Mouse (Mus musculus) embryonic facial prominence, embryonic 13.5 days (tissue): ENCODE data around the gene Cyp8b1. TPM values are rescaled to one million over a fixed set of nuclear protein-coding genes. Genes with fewer than 3 reads are reported as not detected.
A peak's percentile ranks its signal among the peaks of the same experiment; 100 is the strongest.

ENCODE experiments used
- ATAC-seq: fragments of 200-750 bp; cut with Nextera tagmentation; 2 replicates; pipeline ENCODE4 v1.8.0; 2017; ENCODE audit warnings: low read depth; ENCODE audit not compliant: insufficient number of reproducible peaks, insufficient read depth, low FRiP score, low TSS enrichment
- H3K27ac ChIP-seq: fragments of 300-500 bp; sonication (generic); 2 replicates; pipeline ENCODE4 v1.5.1; 2015; ENCODE audit warnings: moderate library complexity, mild to moderate bottlenecking, inconsistent platforms
- H3K27me3 ChIP-seq: fragments of 300-500 bp; sonication (generic); 2 replicates; pipeline ENCODE4 v1.6.1; 2015; ENCODE audit warnings: mild to moderate bottlenecking, inconsistent platforms
- H3K36me3 ChIP-seq: fragments of 300-500 bp; sonication (generic); 2 replicates; pipeline ENCODE4 v1.6.1; 2015; ENCODE audit warnings: mild to moderate bottlenecking, inconsistent platforms
- H3K4me1 ChIP-seq: fragments of 300-500 bp; sonication (generic); 2 replicates; pipeline ENCODE4 v1.6.1; 2015; ENCODE audit warnings: inconsistent platforms
- H3K4me2 ChIP-seq: fragments of 300-500 bp; sonication (generic); 2 replicates; pipeline ENCODE4 v1.6.1; 2015; ENCODE audit warnings: moderate library complexity, mild to moderate bottlenecking, inconsistent platforms
- H3K4me3 ChIP-seq: fragments of 300-500 bp; sonication (generic); 2 replicates; pipeline ENCODE4 v1.5.1; 2015; ENCODE audit warnings: mild to moderate bottlenecking, inconsistent platforms
- H3K9ac ChIP-seq: fragments of 300-500 bp; sonication (generic); 2 replicates; pipeline ENCODE4 v1.6.1; 2015; ENCODE audit warnings: mild to moderate bottlenecking, inconsistent platforms
- H3K9me3 ChIP-seq: fragments of 300-500 bp; sonication (generic); 2 replicates; pipeline ENCODE4 v1.6.1; 2016; ENCODE audit warnings: inconsistent platforms
- WGBS: fragments of 180-500 bp; shearing (Covaris S2); methylation state at CpG from one replicate; pipeline ENCODE4 v1.1.7; 2015; ENCODE audit warnings: mixed read lengths; 5-methylcytosine and 5-hydroxymethylcytosine counted together
- polyA plus RNA-seq: library from polyadenylated mRNA; unstranded; fragments of >200 nt; fragmentation: Nextera tagmentation; extraction: Ambion mirVana; gene quantifications from 2 replicates; pipeline ENCODE4 v1.2.1, GENCODE M21; 2015

Cyp8b1 gene
- polyA plus RNA-seq, 1 experiment from 2014 or later = not detected

- H3K4me1 ChIP-seq = no peaks in the 10 kb centered on the region
- H3K9me3 ChIP-seq = no peaks in the 10 kb centered on the region
- no peak for ATAC-seq
- no peaks in the 10 kb centered on the region for H3K36me3 ChIP-seq
- H3K4me3 ChIP-seq = no peak overlapping the region
- H3K9ac ChIP-seq = no peak overlapping the region
- WGBS = 77% methylated on average over 5 of the region's 5 CpGs
- no peak overlapping the region for H3K4me2 ChIP-seq
- no peak overlapping the region; the same call in 1 of the 2 replicates for H3K27ac ChIP-seq
- no peaks in the 10 kb centered on the region for H3K27me3 ChIP-seq
Measured at GRCm38 (mm10) chr9:121900282-121900855, 15.7 kb downstream of the Cyp8b1 start.

- H3K4me1 ChIP-seq = no peaks in the 10 kb centered on the region
- no peaks in the 10 kb centered on the region for H3K27me3 ChIP-seq
- H3K4me3 ChIP-seq = no peak overlapping the region
- no peak overlapping the region for H3K9ac ChIP-seq
- no peak overlapping the region for H3K4me2 ChIP-seq
- ATAC-seq = no peak
- 73% methylated on average over 6 of the region's 6 CpGs for WGBS
- no peak overlapping the region for H3K27ac ChIP-seq
- no peaks in the 10 kb centered on the region for H3K9me3 ChIP-seq
- H3K36me3 ChIP-seq = no peaks in the 10 kb centered on the region
Measured at GRCm38 (mm10) chr9:121899306-121899705, 16.8 kb downstream of the Cyp8b1 start.

- Histone ChIP-seq H3K4me2 (no peak within 1 kb of the TSS), H3K9me3 (no peaks in the 10 kb centered on the region), H3K9ac (no peak within 1 kb of the TSS), H3K36me3 (no peaks in the 10 kb centered on the region), H3K4me3 (no peak within 1 kb of the TSS), H3K27me3 (no peaks in the 10 kb centered on the region), H3K4me1 (no peaks in the 10 kb centered on the region), H3K27ac (no peak within 1 kb of the TSS)
- ATAC-seq = no peak
- 74% methylated on average over 9 of the region's 9 CpGs for WGBS
Measured at GRCm38 (mm10) chr9:121898245-121898644, 17.9 kb downstream of the Cyp8b1 start, which contains the start of gene Ackr2. Ackr2 (plus strand) TSS chr9:121898355.

GRCm38 (mm10) chr9:121896820-121897219 is 19.3 kb downstream of the Cyp8b1 start:
- ATAC-seq = no peak
- Histone ChIP-seq H3K27me3 (no peaks in the 10 kb centered on the region), H3K27ac (no peak overlapping the region), H3K9ac (no peak overlapping the region), H3K4me2 (no peak overlapping the region), H3K4me3 (no peak overlapping the region), H3K9me3 (no peaks in the 10 kb centered on the region), H3K4me1 (no peaks in the 10 kb centered on the region), H3K36me3 (no peaks in the 10 kb centered on the region)
- 70% methylated on average over 4 of the region's 4 CpGs for WGBS

- 73% methylated on average over 7 of the region's 7 CpGs for whole genome bisulfite sequencing
- Histone ChIP-seq H3K4me3 (no peak overlapping the region), H3K4me1 (peaks cover 7% of the 10 kb centered on the region), H3K36me3 (no peaks in the 10 kb centered on the region), H3K9me3 (no peaks in the 10 kb centered on the region), H3K27ac (no peak overlapping the region), H3K27me3 (no peaks in the 10 kb centered on the region), H3K4me2 (no peak overlapping the region), H3K9ac (no peak overlapping the region)
- no peak for ATAC-seq
Measured at GRCm38 (mm10) chr9:121895392-121895993, 20.6 kb downstream of the Cyp8b1 start.

- no peak for ATAC-seq
- H3K27ac ChIP-seq = no peak overlapping the region
- no peak overlapping the region for H3K4me3 ChIP-seq
- WGBS = 71% methylated on average over 7 of the region's 7 CpGs
- H3K36me3 ChIP-seq = no peaks in the 10 kb centered on the region
- H3K4me1 ChIP-seq = peaks cover 8% of the 10 kb centered on the region
- no peaks in the 10 kb centered on the region for H3K9me3 ChIP-seq
- H3K27me3 ChIP-seq = no peaks in the 10 kb centered on the region
- H3K9ac ChIP-seq = no peak overlapping the region
- H3K4me2 ChIP-seq = no peak overlapping the region
Measured at GRCm38 (mm10) chr9:121894447-121894846, 21.7 kb downstream of the Cyp8b1 start.

- ATAC-seq = no peak
- Histone ChIP-seq H3K4me3 (no peak overlapping the region), H3K4me1 (peaks cover 8% of the 10 kb centered on the region), H3K9ac (no peak overlapping the region), H3K9me3 (no peaks in the 10 kb centered on the region), H3K4me2 (no peak overlapping the region), H3K27me3 (no peaks in the 10 kb centered on the region), H3K27ac (no peak overlapping the region), H3K36me3 (no peaks in the 10 kb centered on the region)
- WGBS = 88% methylated on average over 12 of the region's 12 CpGs
Measured at GRCm38 (mm10) chr9:121892057-121892687, 23.9 kb downstream of the Cyp8b1 start.

GRCm38 (mm10) chr9:121891301-121891700 is 24.8 kb downstream of the Cyp8b1 start:
- peaks cover 8% of the 10 kb centered on the region for H3K4me1 ChIP-seq
- no peaks in the 10 kb centered on the region for H3K36me3 ChIP-seq
- no peak for ATAC-seq
- H3K4me3 ChIP-seq = no peak overlapping the region
- H3K9ac ChIP-seq = no peak overlapping the region
- H3K9me3 ChIP-seq = no peaks in the 10 kb centered on the region
- no peak overlapping the region for H3K4me2 ChIP-seq
- H3K27ac ChIP-seq = no peak overlapping the region
- 86% methylated on average over 9 of the region's 9 CpGs for WGBS
- no peaks in the 10 kb centered on the region for H3K27me3 ChIP-seq

GRCm38 (mm10) chr9:121890441-121890941 is 25.6 kb downstream of the Cyp8b1 start:
- Histone ChIP-seq H3K9ac (no peak overlapping the region; the same call in 1 of the 2 replicates), H3K9me3 (no peaks in the 10 kb centered on the region), H3K36me3 (no peaks in the 10 kb centered on the region), H3K4me2 (peak overlapping the region; percentile 41), H3K4me1 (peaks cover 8% of the 10 kb centered on the region), H3K27ac (no peak overlapping the region), H3K27me3 (no peaks in the 10 kb centered on the region), H3K4me3 (no peak overlapping the region)
- no peak for ATAC-seq
- 30% methylated on average over 18 of the region's 18 CpGs for WGBS

- 68% methylated on average over 4 of the region's 4 CpGs for WGBS
Measured at GRCm38 (mm10) chr9:121889927-121890440, 26.1 kb downstream of the Cyp8b1 start.

GRCm38 (mm10) chr9:121882015-121882457 is 34.1 kb downstream of the Cyp8b1 start:
- H3K9ac ChIP-seq = no peak overlapping the region
- ATAC-seq = no peak
- no peaks in the 10 kb centered on the region for H3K36me3 ChIP-seq
- no peaks in the 10 kb centered on the region for H3K9me3 ChIP-seq
- 0 out of 2 replicates have a peak, but pooled peaks cover 3% of the 10 kb centered on the region for H3K4me1 ChIP-seq
- H3K27ac ChIP-seq = no peak overlapping the region
- no peak overlapping the region for H3K4me3 ChIP-seq
- WGBS = 56% methylated on average over 7 of the region's 7 CpGs
- H3K4me2 ChIP-seq = no peak overlapping the region
- no peaks in the 10 kb centered on the region for H3K27me3 ChIP-seq

More at GRCm38 (mm10) chr9:121889927-121890440, 26.1 kb downstream of the Cyp8b1 start:
- Histone ChIP-seq H3K36me3 (no peaks in the 10 kb centered on the region), H3K9me3 (no peaks in the 10 kb centered on the region), H3K4me3 (no peak overlapping the region), H3K4me2 (peak overlapping the region; percentile 41), H3K4me1 (peaks cover 8% of the 10 kb centered on the region), H3K27me3 (no peaks in the 10 kb centered on the region), H3K27ac (no peak overlapping the region), H3K9ac (no peak overlapping the region; the same call in 1 of the 2 replicates)
- no peak for ATAC-seq
